Mouse (Mus musculus) embryo, embryonic 10.5 days (tissue): ENCODE measurements at regions not wholly inside any gene's neighbourhood (a gene's known extent, or its start where the extent isn't known, plus 50 kb on each side); places are given as distances from the start of the nearest gene placed in this dataset.

ENCODE experiments used
- DNase-seq: peaks from one replicate; pipeline ENCODE4 v3.0.0-alpha.2; 2015; ENCODE audit warnings: low spot score

DNA sequence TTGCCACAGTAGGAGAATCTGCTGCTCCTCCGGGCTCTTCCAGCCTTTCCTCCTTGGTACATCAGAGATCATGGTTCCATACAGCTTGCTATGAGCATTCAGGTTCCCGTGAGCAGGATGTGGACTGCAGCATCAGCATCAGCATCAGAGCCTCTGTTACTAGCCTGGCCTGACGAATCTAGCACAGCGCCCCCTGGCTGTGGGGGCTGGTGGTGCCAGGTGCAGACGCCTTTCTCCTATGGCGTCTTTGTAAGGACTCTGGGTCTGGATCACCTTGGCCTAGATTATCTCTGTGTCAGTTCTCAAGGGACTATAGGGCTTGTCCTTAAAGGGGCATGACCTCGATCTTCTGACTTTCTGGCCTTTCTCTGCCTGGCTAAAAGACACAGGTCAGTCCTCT is 86.0 kb upstream of the Runx3 start:
- DNase-seq, result peak; percentile 54

DNA sequence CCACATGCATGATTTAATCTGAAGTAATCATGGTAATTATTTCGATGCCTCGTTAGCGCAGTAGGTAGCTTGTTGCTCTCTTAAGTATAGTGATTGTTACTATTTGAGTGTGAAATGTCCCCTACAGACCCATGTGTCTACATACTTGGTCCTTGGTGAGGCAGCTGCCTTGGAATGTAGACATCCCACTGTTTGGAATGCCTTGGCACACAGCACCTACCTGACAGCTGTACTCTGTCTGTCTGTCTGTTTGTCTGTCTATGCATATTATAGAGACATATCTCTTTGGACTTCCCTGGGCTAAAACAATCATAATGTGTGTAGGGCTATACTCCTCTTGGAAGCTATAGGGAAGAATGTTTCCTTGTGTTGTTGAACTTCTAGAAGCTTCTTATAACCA is 83.7 kb upstream of the Runx3 start:
- no peak for DNase-seq

- DNase-seq, result no peak
Observed at GRCm38 (mm10) chr4:135039234-135039633, 81.2 kb upstream of the Runx3 start.

- DNase-seq, result no peak
Observed at GRCm38 (mm10) chr4:135041921-135042320, 78.5 kb upstream of the Runx3 start.

DNA sequence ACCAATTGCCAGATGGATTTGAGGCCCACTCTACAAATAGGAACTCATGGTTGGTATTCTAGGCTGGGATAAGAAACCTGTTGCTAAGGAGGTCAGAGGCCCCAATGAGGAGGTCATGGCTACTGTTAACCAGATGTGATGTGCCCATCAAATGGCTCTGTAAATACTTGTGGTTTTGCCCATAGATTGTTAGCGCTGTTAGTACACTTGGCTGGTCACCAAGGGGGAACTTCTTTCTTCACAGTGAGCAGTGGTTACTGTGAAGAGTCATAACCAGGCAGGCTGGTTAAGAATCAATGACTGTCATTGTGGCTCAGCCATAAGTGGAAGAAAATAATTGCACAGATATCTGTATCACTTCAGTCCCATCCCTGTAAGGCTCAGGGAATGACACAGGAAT is 78.0 kb upstream of the Runx3 start:
- DNase-seq, result no peak

GRCm38 (mm10) chr4:135045054-135045453 is 75.4 kb upstream of the Runx3 start:
- no peak for DNase-seq

- DNase-seq, result no peak
Observed at GRCm38 (mm10) chr4:135046619-135047018, 73.8 kb upstream of the Runx3 start.

DNA sequence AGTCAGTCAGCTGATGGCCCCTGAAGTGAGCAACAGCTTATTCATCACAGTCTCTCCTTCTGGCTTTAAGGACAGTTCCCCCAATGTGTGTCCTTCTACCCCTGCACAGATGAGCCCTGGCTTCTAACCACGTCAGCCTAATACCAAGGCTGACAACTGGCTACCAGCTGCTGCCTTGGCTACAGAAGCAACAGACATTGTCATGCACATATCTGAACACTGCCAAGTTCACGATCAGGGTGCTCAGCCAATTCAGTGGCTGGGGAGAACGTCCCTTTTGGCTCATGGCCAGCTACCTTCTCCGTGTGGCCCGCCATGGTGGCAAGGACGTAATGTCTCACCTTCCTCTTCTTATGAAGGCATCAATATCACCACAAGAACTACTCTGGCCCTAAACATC is 73.2 kb upstream of the Runx3 start:
- no peak for DNase-seq

- no peak for DNase-seq
Observed at GRCm38 (mm10) chr4:135047771-135048170, 72.7 kb upstream of the Runx3 start.

GRCm38 (mm10) chr4:135049924-135050323 is 70.5 kb upstream of the Runx3 start:
- DNase-seq, result no peak

GRCm38 (mm10) chr4:135051466-135051865 is 69.0 kb upstream of the Runx3 start:
- DNase-seq, result no peak

GRCm38 (mm10) chr4:135053585-135053984 is 66.9 kb upstream of the Runx3 start:
- no peak for DNase-seq

DNA sequence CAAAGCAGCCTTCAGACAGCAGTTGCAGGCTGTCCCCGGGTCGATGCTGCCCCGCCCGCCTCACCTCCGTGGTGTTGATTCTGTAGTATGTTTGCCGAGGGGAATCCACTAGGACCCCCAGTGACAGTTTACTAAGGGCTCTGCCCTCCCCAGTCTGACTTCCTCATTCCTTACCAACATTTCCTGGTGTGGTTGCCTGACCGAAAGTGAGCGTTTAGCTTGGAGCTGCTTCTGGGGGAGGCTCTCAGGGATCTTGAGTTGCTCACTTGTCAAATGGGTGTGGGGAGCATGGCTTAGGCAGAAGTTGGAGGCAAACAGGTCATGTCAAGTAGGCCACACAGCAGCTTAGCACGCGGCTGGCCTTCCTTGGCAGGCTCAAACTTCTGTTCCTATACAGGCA is 66.1 kb upstream of the Runx3 start:
- DNase-seq, result no peak

DNA sequence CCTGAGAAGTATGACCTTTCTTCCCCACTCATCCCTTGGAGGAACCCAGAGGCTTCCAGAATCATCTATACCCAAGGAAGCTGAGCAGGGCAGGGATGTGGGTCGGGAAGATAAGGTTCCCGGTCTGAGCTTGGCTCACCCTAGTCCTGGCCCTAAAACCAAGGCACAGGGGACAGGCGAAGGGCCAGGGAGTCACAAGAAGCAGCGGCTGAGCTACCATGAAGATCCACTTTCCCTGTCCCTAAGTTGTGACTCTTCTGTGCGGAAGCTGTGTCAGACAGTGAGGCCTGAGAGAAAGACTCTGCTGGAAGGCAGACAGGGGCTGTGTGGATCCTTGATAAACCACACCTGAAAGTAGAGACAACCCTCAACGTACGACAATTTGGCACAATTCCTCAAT is 64.1 kb upstream of the Runx3 start:
- DNase-seq, result no peak

DNA sequence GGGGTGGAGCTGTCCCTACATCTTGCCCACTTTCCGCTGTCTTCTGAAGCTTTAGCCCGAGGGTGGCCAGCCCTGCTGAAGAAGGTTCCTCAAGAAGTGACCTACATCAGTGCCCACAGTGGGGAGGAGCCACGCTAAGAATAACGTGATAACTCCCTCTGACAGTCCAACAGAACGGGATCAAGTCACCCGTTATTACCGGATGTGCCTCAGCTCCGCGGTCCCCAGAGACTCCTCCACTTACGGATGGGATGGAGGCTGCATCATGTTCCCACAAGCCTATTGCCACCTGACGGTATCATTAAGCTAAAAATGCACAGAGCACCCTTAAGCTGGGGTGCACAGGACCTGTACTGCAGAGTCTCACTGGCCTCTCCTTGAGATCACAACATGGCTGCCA is 63.2 kb upstream of the Runx3 start:
- DNase-seq, result no peak

GRCm38 (mm10) chr4:135058895-135059294 is 61.6 kb upstream of the Runx3 start:
- no peak for DNase-seq

DNA sequence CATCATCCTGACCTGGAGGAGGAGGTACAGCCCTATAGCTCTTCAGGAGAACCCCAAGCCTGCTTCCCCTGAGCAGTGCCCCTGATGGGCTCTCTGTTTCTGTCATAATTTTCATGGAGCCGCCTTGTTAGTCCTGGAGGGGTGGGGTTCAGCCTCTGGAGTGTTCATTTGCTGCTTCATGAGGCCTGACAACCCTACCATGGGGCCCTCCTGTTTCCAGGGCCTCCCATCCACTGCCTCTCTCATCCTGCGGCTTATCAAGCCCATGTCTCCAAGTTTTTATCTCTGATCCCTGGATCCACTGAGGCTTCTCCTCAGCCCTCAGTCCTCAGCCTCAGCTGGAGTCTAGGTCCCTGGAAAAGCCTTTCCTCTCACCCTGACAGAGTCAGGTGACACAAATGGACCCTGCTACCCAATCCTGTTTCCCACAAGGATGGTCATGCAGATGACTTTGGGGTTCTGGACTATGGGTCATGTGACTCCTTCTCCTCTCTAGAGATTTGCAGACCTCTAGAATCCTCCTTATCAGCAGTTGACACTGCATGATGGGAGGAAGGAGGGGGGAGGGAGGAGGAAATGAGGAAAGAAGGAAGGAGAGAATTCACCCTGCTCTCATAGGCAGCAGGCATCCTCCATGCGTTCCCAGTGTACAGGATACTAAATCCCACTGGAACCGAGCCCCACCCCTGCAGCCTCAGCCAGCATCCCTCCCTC is 59.3 kb upstream of the Runx3 start:
- DNase-seq, result no peak

- peak; percentile 96 for DNase-seq
Observed at GRCm38 (mm10) chr4:135066766-135067479, 53.5 kb upstream of the Runx3 start.

DNA sequence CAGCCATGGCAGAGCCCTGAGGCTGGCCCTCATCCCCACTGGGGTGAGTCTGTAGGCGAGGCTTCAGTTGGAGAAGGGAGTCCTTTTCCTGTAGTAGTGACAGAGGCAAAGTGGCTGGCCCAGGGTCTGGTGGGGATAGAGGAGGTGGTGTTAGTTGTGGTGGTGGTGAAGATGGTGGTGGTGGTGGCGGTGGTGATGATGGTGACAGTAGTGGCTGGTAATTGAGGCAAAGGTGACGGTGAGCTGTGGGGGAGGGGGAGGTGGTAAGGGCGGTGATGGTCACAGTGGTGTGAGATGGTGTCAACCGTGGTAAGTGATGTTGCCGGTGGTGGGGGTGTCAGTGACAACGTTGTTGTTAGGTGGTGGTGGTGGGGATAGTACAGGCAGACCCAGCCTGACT is 52.6 kb upstream of the Runx3 start:
- no peak for DNase-seq

- no peak for DNase-seq
Observed at GRCm38 (mm10) chr4:135069818-135070217, 50.6 kb upstream of the Runx3 start.
